Mouse (Mus musculus) lung, embryonic 14.5 days (tissue): ENCODE results near the gene Tgm3. TPM values are rescaled to one million over a fixed set of nuclear protein-coding genes. Genes with fewer than 3 reads are reported as not detected.

Experiments used
- ATAC-seq: fragments of 200-750 bp; cut with Nextera tagmentation; 2 replicates; pipeline ENCODE4 v1.8.0; 2017; ENCODE audit warnings: mild to moderate bottlenecking, moderate TSS enrichment, moderate library complexity; ENCODE audit not compliant: insufficient read depth
- DNase-seq: peaks from one replicate; pipeline ENCODE4 v3.0.0-alpha.2; 2015
- H3K27ac ChIP-seq: fragments of 300-500 bp; sonication (generic); 2 replicates; pipeline ENCODE4 v1.5.1; 2014; ENCODE audit warnings: low read depth, mild to moderate bottlenecking, moderate library complexity
- H3K27me3 ChIP-seq: fragments of 300-500 bp; sonication (generic); 2 replicates; pipeline ENCODE4 v1.6.1; 2014; ENCODE audit warnings: low read length, control low read depth; ENCODE audit not compliant: insufficient read depth
- H3K36me3 ChIP-seq: fragments of 300-500 bp; sonication (generic); 2 replicates; pipeline ENCODE4 v1.6.1; 2014; ENCODE audit warnings: control low read depth; ENCODE audit not compliant: insufficient read depth
- H3K4me1 ChIP-seq: fragments of 300-500 bp; sonication (generic); 2 replicates; pipeline ENCODE4 v1.6.1; 2014; ENCODE audit warnings: antibody characterized with exemption, control low read depth; ENCODE audit not compliant: insufficient read depth
- H3K4me2 ChIP-seq: fragments of 300-500 bp; sonication (generic); 2 replicates; pipeline ENCODE4 v1.6.1; 2014; ENCODE audit warnings: mild to moderate bottlenecking
- H3K4me3 ChIP-seq: fragments of 300-500 bp; sonication (generic); 2 replicates; pipeline ENCODE4 v1.5.1; 2014; ENCODE audit warnings: low read depth, low read length
- H3K9ac ChIP-seq: fragments of 300-500 bp; sonication (generic); 2 replicates; pipeline ENCODE4 v1.6.1; 2014
- H3K9me3 ChIP-seq: fragments of 300-500 bp; sonication (generic); 2 replicates; pipeline ENCODE4 v1.6.1; 2016; ENCODE audit warnings: low read depth, low read length, control low read depth
- CTCF ChIP-seq: IDR thresholded peaks from 2 replicates; pipeline ENCODE4 v1.5.1; 2016; ENCODE audit warnings: antibody characterized with exemption, low read depth
- WGBS: fragments of 180-500 bp; shearing (Covaris S2); extraction: QIAGEN DNeasy Blood & Tissue Kit; methylation state at CpG from one replicate; pipeline ENCODE4 v1.1.7; 2014; 5-methylcytosine and 5-hydroxymethylcytosine counted together
- microRNA-seq: library from miRNA; unstranded; fragments of <30 nt; microRNA quantifications from one replicate; pipeline ENCODE4, GENCODE M21; 2016; ENCODE audit warnings: borderline number of aligned reads
- polyA plus RNA-seq: library from polyadenylated mRNA; unstranded; fragments of >200 nt; fragmentation: Nextera tagmentation; extraction: Ambion mirVana; gene quantifications from 2 replicates; pipeline ENCODE4 v1.2.1, GENCODE M21; 2014

The Tgm3 gene
- polyA plus RNA-seq, 1 experiment from 2014 or later: 0.05 TPM

- H3K4me2 ChIP-seq: no peak overlapping the region
- 29% methylated on average over 3 of the region's 3 CpGs for WGBS
- no peak overlapping the region for H3K9ac ChIP-seq
- no peaks in the 10 kb centered on the region for H3K9me3 ChIP-seq
- no peaks in the 10 kb centered on the region for H3K4me1 ChIP-seq
- no peak for ATAC-seq
- no peaks in the 10 kb centered on the region for H3K27me3 ChIP-seq
- no peak overlapping the region for H3K27ac ChIP-seq
- H3K36me3 ChIP-seq: no peaks in the 10 kb centered on the region
- peak; percentile 70 for DNase-seq
- no peak overlapping the region for H3K4me3 ChIP-seq
- TF ChIP-seq CTCF: peak; percentile 76
These were observed 56.1 kb downstream of the Tgm3 start for GRCm38 (mm10) chr2:130068228-130068627.

GRCm38 (mm10) chr2:130070396-130070795 is 58.2 kb downstream of the Tgm3 start:
- no peak overlapping the region for H3K4me2 ChIP-seq
- TF ChIP-seq CTCF: no peak
- H3K27ac ChIP-seq: no peak overlapping the region
- WGBS: 74% methylated on average over 2 of the region's 2 CpGs
- no peaks in the 10 kb centered on the region for H3K4me1 ChIP-seq
- no peaks in the 10 kb centered on the region for H3K27me3 ChIP-seq
- H3K9ac ChIP-seq: no peak overlapping the region
- H3K36me3 ChIP-seq: no peaks in the 10 kb centered on the region
- no peak for ATAC-seq
- no peak overlapping the region for H3K4me3 ChIP-seq
- H3K9me3 ChIP-seq: no peaks in the 10 kb centered on the region
- no peak for DNase-seq

Small RNAs within 50 kb of the gene (microRNA-seq; reads per million reads assigned to microRNA genes)
- not detected for gene Mir6339

Other genes starting within 250 kb of the Tgm3 start
- gene Stk35, start 211.8 kb upstream of the Tgm3 start, polyA plus RNA-seq: 15.6 and 17.1 TPM in 2 replicates
- not detected in 2 replicates for gene Tgm6, start 100.1 kb downstream of the Tgm3 start, polyA plus RNA-seq
- gene Snrpb, start 167.1 kb downstream of the Tgm3 start, polyA plus RNA-seq: 691 and 703 TPM in 2 replicates
- not detected in 2 replicates for gene Tmc2, start 182.8 kb downstream of the Tgm3 start, polyA plus RNA-seq